ENCODE assay signal across 8 mouse cellular contexts in genomic region chr3:83993089-83993516, GRCm38 (mm10). TPM values are rescaled to one million over a fixed set of nuclear protein-coding genes. Genes with fewer than 3 reads are reported as not detected.
DNase-seq lines count a peak whose midpoint lies in the region; ATAC-seq and TF ChIP-seq lines count a peak whose summit lies in the region.

No protein-coding gene starts in this region.

- H3K4me3 ChIP-seq in thymus, adult 2 months (ENCODE audit: control insufficient read depth, insufficient read depth, low read length) = no peak overlapping the region

- TF ChIP-seq POLR2A in thymus, adult 2 months (IDR thresholded peaks at IDR 0.05; ENCODE audit: control insufficient read depth, extremely low read depth, insufficient read depth, low read length, poor library complexity) = no peak

- no peaks in the 10 kb centered on the region for H3K36me3 ChIP-seq in thymus, adult 2 months (ENCODE audit: control insufficient read depth, insufficient read depth, low read length)

- no peak overlapping the region for H3K27ac ChIP-seq in thymus, adult 2 months (ENCODE audit: control insufficient read depth, insufficient read depth, low read length)

- peak; percentile 27 for DNase-seq in A20 (ENCODE audit: low read depth, low spot score)
- DNase-seq in cerebellum, adult 18-20 months = peak; percentile 59 to 62
- peak; percentile 75 for DNase-seq in gastrocnemius, postnatal 25 days
- peak; percentile 79 for DNase-seq in lung, postnatal 25 days (ENCODE audit: low spot score)
- DNase-seq in thymus, adult 2 months = peak; percentile 33
- no peak for DNase-seq in embryo, embryonic 9.5 days (ENCODE audit: extremely low spot score)

- peak; percentile 80 for ATAC-seq in CD4-positive, CD25-positive, alpha-beta regulatory T cell, adult 4 months
- ATAC-seq in inflammation-experienced regulatory T-cells, adult 6 months = peak; percentile 63

- H3K4me1 ChIP-seq in thymus, adult 2 months (replicated peaks; ENCODE audit: control insufficient read depth, insufficient read depth, low read length) = peaks cover 28% of the 10 kb centered on the region

- WGBS in thymus, adult 2 months = 88% methylated on average over 8 of the region's 8 CpGs

- H3K27me3 ChIP-seq in thymus, adult 2 months (ENCODE audit: control insufficient read depth, insufficient read depth, low read length) = no peaks in the 10 kb centered on the region

- no peak for TF ChIP-seq CTCF in thymus, adult 2 months (IDR thresholded peaks at IDR 0.05; ENCODE audit: borderline replicate concordance, control insufficient read depth, extremely low read depth, insufficient read depth, low read length, poor library complexity)

RNA-seq across cellular contexts. Expression of gene Tmem131l, which starts 46.9 kb away (rescaled TPM):
- 10 to 100 TPM; 41.2 to 45.2 TPM for polyA plus RNA-seq in CD4-positive, CD25-positive, alpha-beta regulatory T cell, adult 4 months (2017; shearing (Covaris generic))
- 10 to 100 TPM; 10.1 to 12.7 TPM for total RNA-seq in gastrocnemius, postnatal 25 days (2021)
- 10 to 100 TPM; 34.7 to 39.7 (median 36.1) TPM for polyA plus RNA-seq in inflammation-experienced regulatory T-cells, adult 6 months (2017; shearing (Covaris generic))
- 178 and 201 TPM in 2 replicates for polyA plus RNA-seq in thymus, adult 2 months (2012; rRNA removed)
